Mouse (Mus musculus): ENCODE results near the gene March10. TPM values are rescaled to one million over a fixed set of nuclear protein-coding genes. Genes with fewer than 3 reads are reported as not detected.

The March10 gene
- polyA plus RNA-seq, 1 experiment from 2014 or later, result not detected

DNA sequence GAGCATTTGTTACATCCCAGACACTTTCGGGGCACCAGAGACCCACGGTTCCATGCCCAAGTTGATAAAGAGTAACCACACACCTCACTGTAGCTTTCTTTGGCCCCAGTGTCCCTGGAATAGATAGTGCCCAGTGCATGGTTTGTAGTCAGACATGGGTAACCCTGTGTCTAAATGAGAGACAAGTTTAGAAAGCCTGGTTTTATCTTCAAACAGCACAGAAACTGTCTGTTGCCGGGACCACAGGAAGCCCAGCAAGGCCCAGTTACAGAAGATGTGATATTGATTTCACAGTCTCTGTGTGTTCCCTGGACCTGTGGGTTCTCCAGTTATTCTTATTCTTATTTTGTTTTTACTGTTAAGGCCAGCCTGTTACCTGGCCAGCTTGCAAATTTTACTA is 89.4 kb downstream of the March10 start:
- Histone ChIP-seq H3K27ac (no peak overlapping the region), H3K4me3 (replicated peaks) (no peak overlapping the region), H3K4me1 (replicated peaks) (peaks cover 19% of the 10 kb centered on the region), H3K27me3 (peaks cover 8% of the 10 kb centered on the region; the same call in 1 of the 2 replicates), H3K36me3 (no peaks in the 10 kb centered on the region), H3K9me3 (no peaks in the 10 kb centered on the region), H3K9ac (replicated peaks) (no peak overlapping the region), H3K4me2 (no peak overlapping the region)
- no peak for ATAC-seq (ENCODE audit: insufficient number of reproducible peaks, insufficient read depth, low FRiP score, low TSS enrichment, low read depth)
- 81% methylated on average over 3 of the region's 3 CpGs for WGBS

DNA sequence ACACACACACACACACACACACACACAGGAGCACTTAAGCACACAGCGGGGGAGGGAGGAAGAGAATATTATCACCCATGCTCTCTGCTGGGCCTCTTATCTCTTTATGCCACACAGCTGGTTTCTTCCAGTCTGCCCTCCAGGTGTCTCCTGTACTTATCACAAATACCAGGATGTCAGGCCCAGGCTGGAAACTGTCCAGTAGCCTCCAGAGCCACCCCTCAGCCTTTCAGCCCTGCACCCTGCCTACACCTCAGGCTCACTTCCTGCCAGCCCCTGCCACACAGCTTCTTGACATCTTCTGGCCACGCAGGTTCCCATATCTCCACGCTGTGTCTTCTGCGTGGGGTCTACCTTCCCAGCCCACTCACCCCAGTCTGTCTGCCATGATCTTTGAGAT is 90.5 kb downstream of the March10 start:
- H3K4me3 ChIP-seq (replicated peaks), result no peak overlapping the region
- H3K9me3 ChIP-seq, result no peaks in the 10 kb centered on the region
- H3K4me1 ChIP-seq (replicated peaks), result peaks cover 19% of the 10 kb centered on the region
- peaks cover 8% of the 10 kb centered on the region; the same call in 1 of the 2 replicates for H3K27me3 ChIP-seq
- H3K9ac ChIP-seq (replicated peaks), result no peak overlapping the region
- WGBS, result 88% methylated on average over 4 of the region's 4 CpGs
- H3K4me2 ChIP-seq, result no peak overlapping the region
- no peaks in the 10 kb centered on the region for H3K36me3 ChIP-seq
- 0 out of 2 replicates have a peak overlapping the region, but pooled peaks have one; percentile 31 for H3K27ac ChIP-seq
- ATAC-seq (ENCODE audit: insufficient number of reproducible peaks, insufficient read depth, low FRiP score, low TSS enrichment, low read depth), result no peak

DNA sequence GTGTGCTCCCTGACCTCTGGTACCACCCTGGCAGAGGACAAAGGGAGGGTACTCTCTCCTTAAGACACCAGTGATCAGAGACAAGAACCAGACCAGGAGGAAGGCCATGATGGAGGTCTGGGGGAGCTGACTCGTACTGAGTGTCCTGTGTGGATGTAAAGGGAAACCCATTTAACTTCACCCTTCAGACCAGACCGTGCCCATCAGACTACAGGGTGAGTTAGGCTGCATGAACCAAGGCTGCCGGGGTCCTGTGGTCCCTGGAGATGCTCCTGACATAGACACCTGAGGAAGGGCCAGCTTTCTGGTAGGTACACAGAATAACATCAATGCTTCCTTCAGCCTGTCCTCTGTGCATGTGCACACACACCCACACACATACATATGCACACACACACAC is 90.9 kb downstream of the March10 start:
- peaks cover 19% of the 10 kb centered on the region for H3K4me1 ChIP-seq (replicated peaks)
- ATAC-seq (ENCODE audit: insufficient number of reproducible peaks, insufficient read depth, low FRiP score, low TSS enrichment, low read depth), result no peak
- H3K27me3 ChIP-seq, result peaks cover 8% of the 10 kb centered on the region; the same call in 1 of the 2 replicates
- no peak overlapping the region for H3K4me2 ChIP-seq
- no peak overlapping the region for H3K27ac ChIP-seq
- H3K36me3 ChIP-seq, result no peaks in the 10 kb centered on the region
- no peak overlapping the region for H3K9ac ChIP-seq (replicated peaks)
- no peak overlapping the region for H3K4me3 ChIP-seq (replicated peaks)
- WGBS, result 75% methylated on average over 3 of the region's 3 CpGs
- no peaks in the 10 kb centered on the region for H3K9me3 ChIP-seq

DNA sequence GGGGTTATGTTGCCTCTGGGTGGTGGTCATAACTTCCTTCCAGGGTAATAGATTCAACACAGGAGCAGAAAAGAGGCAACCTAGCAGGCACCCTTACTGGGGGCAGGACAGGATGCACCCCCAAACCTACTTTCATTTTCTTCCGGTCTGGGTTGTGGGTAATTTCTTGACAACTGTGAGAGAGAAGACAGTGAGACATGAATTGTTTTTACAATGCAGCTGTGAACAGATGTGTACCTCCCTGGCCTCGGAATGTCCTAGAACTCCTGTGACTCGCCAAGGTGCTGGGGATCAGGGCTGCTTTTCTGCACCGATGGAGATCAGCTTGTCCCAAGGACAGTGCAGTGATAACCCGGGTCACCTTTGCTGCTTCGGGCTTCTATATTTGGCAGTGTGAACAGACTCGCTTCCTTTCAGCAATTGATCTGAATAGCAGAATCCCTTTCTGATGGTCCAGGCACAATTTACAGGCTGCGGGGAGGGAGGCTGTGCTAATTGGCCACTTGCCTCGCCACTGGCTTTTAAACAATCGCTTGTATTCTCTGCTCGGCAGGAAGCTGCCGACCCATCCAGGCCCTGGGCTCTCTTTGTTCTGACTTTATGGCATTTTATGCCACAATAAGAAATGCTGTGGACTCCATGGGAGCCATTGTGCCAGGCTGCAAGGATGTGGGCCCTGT is 92.0 kb downstream of the March10 start:
- peaks cover 8% of the 10 kb centered on the region; the same call in 1 of the 2 replicates for H3K27me3 ChIP-seq
- ATAC-seq (ENCODE audit: insufficient number of reproducible peaks, insufficient read depth, low FRiP score, low TSS enrichment, low read depth), result no peak
- no peaks in the 10 kb centered on the region for H3K9me3 ChIP-seq
- H3K4me2 ChIP-seq, result no peak overlapping the region
- H3K9ac ChIP-seq (replicated peaks), result no peak overlapping the region
- no peak overlapping the region for H3K27ac ChIP-seq
- H3K4me3 ChIP-seq (replicated peaks), result no peak overlapping the region
- H3K36me3 ChIP-seq, result no peaks in the 10 kb centered on the region
- WGBS, result 21% methylated on average over 12 of the region's 12 CpGs
- peaks cover 19% of the 10 kb centered on the region for H3K4me1 ChIP-seq (replicated peaks)

DNA sequence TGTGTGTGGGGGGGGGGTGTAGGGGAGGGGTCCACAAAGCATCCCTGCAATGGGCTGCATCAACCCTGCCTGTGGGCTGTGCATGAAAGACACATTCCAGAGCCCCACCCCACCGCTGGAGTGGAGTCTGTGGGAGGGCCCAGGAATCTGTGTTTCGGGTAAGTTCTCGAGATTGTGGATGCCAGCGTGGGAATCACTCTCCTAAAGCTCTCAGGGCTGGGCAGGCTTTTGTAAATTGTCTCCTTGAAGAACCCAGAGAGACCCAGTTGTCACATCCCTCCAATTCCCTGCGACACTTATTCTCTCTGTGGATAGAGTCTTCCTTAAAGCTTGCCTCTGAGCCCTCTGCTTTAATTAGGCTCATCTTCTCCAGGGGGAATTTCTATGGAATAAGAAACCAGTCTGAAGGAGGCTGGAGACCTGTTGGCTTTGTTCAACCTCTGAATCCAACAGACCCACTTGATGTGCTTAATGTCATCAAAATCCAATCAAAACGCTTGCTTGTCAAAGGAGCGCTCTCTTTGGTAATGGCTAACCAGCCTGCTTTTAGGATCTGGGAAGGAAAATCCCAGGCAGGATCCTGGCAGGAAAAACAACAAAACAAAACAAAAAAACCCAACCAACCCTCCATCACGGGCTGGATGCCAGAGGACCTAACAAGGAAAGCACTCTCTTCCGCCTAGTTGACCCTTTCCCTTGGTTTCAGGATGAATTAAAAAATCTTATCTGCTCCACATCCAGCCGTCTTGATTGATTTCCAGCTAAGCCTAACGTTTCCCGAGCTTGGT is 92.7 kb downstream of the March10 start:
- 0 out of 2 replicates have a peak, but pooled peaks have one; percentile 9 for ATAC-seq (ENCODE audit: insufficient number of reproducible peaks, insufficient read depth, low FRiP score, low TSS enrichment, low read depth)
- peak overlapping the region; percentile 53 for H3K4me3 ChIP-seq (replicated peaks)
- H3K27me3 ChIP-seq, result peaks cover 8% of the 10 kb centered on the region; the same call in 1 of the 2 replicates
- no peaks in the 10 kb centered on the region for H3K9me3 ChIP-seq
- peak overlapping the region; percentile 77 for H3K4me2 ChIP-seq
- peaks cover 24% of the 10 kb centered on the region for H3K4me1 ChIP-seq (replicated peaks)
- peak overlapping the region; percentile 63; the same call in 1 of the 2 replicates for H3K9ac ChIP-seq (replicated peaks)
- H3K27ac ChIP-seq, result no peak overlapping the region
- no peaks in the 10 kb centered on the region for H3K36me3 ChIP-seq
- 43% methylated on average over 12 of the region's 12 CpGs for WGBS

DNA sequence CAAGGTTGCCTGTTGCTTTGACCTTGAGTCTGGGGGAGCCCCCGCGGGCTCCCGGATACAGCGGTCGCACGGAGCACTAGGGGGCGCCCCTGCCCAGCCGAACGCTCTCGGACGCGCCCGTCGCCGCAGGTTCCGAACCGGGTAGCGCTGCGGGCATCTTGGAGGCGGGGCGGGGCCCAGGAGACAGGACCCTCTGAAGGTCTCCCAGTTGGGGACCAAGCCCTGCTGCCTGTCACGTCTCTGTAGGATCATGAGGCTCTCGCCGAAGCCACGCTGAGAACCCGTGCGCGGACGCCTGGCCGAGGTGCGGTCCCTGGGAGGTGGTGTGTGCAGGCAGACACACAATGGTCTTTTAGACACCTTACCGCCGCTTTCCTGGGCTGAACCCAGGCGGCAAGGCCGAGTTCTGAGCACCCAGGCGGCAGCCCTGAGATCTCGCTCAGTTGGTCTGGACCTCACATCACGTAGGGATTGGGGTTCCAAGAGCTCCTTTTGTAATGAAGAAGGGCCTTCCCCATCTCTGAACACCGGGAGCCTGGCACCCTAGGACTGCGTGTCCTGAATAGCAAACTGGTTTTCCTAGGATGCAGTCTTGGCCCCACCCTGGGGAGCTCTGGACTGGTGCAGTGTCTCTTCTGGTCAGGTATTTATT is 93.5 kb downstream of the March10 start:
- Histone ChIP-seq H3K4me3 (replicated peaks) (peak overlapping the region; percentile 53), H3K4me1 (replicated peaks) (peaks cover 24% of the 10 kb centered on the region), H3K4me2 (peak overlapping the region; percentile 77), H3K36me3 (no peaks in the 10 kb centered on the region), H3K9ac (replicated peaks) (peak overlapping the region; percentile 63), H3K27ac (no peak overlapping the region), H3K27me3 (peaks cover 8% of the 10 kb centered on the region; the same call in 1 of the 2 replicates), H3K9me3 (no peaks in the 10 kb centered on the region)
- WGBS, result 2% methylated on average over 40 of the region's 40 CpGs
- ATAC-seq (ENCODE audit: insufficient number of reproducible peaks, insufficient read depth, low FRiP score, low TSS enrichment, low read depth), result peak; percentile 66

DNA sequence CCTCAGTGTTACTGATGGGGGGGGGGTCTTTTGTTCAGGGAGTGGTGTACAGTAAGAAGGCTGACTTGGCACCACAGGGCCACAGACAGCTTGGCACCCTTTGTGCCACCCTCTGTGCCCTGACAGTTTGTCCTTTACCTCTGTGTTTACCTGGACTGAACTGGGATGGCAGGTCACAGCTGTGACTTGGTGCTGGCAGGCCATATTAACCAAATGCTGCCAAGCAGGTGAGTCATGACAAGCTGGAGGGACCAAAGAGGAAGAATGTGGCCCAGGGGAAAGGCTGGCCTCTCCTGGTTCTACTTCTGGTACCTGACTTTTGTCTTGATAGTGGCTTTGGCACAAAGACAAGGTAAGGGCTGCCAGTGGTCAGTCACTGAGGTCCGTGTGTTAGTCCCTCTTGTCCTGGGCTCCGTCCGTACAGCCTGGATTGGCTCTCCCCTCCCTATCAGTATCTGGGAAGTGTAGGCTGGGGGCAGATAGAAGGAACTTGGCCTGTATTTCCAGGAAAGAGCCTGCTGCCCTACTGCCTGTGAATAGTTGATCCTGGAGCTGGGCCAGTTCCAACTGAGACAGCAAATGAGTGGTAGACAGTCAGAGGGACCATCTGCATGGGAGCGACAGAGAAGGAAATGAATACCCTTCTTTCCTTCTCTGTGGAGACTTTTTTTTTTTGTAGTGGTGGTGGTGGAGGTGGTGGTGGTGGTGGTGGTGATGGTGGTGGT is 94.3 kb downstream of the March10 start:
- Histone ChIP-seq H3K9ac (replicated peaks) (no peak overlapping the region), H3K4me1 (replicated peaks) (peaks cover 24% of the 10 kb centered on the region), H3K27ac (no peak overlapping the region), H3K4me3 (replicated peaks) (no peak overlapping the region), H3K4me2 (no peak overlapping the region), H3K36me3 (no peaks in the 10 kb centered on the region), H3K9me3 (no peaks in the 10 kb centered on the region), H3K27me3 (peaks cover 8% of the 10 kb centered on the region; the same call in 1 of the 2 replicates)
- WGBS, result 80% methylated on average over 4 of the region's 4 CpGs
- ATAC-seq (ENCODE audit: insufficient number of reproducible peaks, insufficient read depth, low FRiP score, low TSS enrichment, low read depth), result no peak

DNA sequence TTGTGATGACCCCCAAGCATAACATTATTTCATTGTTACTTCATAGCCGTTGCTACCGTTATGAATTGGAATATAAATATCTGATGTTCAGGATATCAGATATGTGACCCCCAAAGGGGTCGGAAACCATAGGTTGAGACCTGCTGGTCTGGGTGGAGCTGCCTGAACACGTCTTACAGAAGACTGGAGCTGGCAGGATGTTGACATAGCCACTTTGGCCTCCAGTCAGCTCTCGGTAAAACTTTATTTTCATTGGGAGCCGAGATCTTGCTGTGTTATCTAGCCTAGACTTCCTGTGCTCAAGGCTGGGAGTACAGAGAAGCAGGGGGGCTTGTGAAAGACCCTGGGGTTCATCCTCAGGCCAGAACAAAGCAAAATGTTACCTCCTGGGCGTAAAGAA is 100.2 kb downstream of the March10 start:
- H3K4me3 ChIP-seq (replicated peaks), result no peak overlapping the region
- WGBS, result 76% methylated on average over 7 of the region's 7 CpGs
- no peak overlapping the region for H3K9ac ChIP-seq (replicated peaks)
- no peak for ATAC-seq (ENCODE audit: insufficient number of reproducible peaks, insufficient read depth, low FRiP score, low TSS enrichment, low read depth)
- H3K4me1 ChIP-seq (replicated peaks), result peaks cover 30% of the 10 kb centered on the region
- H3K9me3 ChIP-seq, result no peaks in the 10 kb centered on the region
- H3K27me3 ChIP-seq, result no peaks in the 10 kb centered on the region
- no peak overlapping the region for H3K4me2 ChIP-seq
- H3K27ac ChIP-seq, result no peak overlapping the region
- peaks cover 8% of the 10 kb centered on the region; the same call in 1 of the 2 replicates for H3K36me3 ChIP-seq

DNA sequence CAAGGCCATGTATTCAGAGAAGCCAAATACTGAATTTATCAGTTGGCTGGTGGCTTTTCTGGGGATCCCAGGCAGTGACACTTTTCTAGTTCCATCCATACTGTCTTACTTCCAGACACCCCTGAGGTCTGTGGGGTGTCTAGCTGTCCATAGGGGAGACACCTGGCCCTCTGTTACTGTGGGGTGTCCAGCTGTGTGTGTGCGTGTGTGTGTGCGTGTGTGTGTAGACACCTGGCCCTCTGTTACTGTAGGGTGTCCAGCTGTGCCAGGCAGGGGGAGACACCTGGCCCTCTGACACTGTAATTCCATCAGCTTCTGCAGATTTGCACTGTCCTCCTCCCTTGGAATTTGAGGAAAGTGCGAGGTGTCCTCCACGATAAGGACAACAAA is 102.6 kb downstream of the March10 start:
- Histone ChIP-seq H3K27ac (no peak overlapping the region), H3K9me3 (no peaks in the 10 kb centered on the region), H3K4me1 (replicated peaks) (peaks cover 26% of the 10 kb centered on the region), H3K36me3 (peaks cover 30% of the 10 kb centered on the region), H3K27me3 (no peaks in the 10 kb centered on the region), H3K4me3 (replicated peaks) (no peak overlapping the region), H3K4me2 (no peak overlapping the region), H3K9ac (replicated peaks) (no peak overlapping the region)
- WGBS, result 92% methylated on average over 4 of the region's 4 CpGs
- ATAC-seq (ENCODE audit: insufficient number of reproducible peaks, insufficient read depth, low FRiP score, low TSS enrichment, low read depth), result no peak

DNA sequence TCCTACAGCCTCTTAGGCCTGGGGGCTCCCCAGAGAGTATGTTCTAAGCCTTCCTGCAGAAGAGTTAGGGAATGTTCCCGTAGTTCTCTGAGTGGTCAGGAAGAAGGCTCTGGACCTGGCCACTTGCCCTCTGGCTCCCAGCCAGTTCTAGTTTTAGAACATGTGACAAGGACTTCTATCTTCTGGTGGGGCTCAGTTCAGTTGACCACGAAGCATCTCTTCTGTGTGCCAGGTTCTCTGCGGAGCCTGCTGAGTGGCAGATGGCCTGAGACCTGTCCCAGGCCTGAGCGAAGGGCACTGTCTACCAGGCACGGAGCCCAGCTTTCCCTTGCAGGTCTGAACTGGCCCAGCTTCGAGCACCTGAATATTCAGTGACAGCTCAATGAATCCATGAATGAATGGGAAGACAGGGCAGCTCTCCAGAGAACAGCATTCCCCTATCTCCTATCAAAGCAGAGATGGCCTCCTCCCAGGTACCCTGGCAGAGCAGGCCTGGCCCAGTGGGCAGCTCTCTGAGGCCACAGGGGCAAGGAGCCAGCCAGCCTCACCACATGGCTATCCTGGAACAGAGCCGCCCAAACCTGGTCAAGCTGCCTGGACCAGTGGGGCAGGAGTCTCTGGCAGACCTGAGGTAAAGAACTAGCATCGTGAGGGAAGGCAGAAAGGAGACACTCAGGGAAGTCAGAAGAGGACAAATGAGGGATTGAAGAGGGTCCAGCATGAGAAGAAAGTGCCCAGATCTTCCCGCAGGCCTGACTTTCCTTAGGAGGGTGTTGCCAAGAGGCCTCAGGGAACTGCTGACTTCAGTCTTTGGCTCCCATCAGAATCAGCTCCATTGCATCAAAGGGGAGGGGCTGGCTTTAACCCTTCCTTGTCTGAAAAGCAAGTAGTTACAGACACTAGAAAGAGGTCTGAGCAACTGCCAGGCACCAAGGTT is 103.3 kb downstream of the March10 start:
- WGBS, result 54% methylated on average over 9 of the region's 9 CpGs
- H3K4me3 ChIP-seq (replicated peaks), result no peak overlapping the region
- 0 out of 2 replicates have a peak overlapping the region, but pooled peaks have one; percentile 25 for H3K27ac ChIP-seq
- ATAC-seq (ENCODE audit: insufficient number of reproducible peaks, insufficient read depth, low FRiP score, low TSS enrichment, low read depth), result no peak
- H3K4me1 ChIP-seq (replicated peaks), result peaks cover 26% of the 10 kb centered on the region
- no peak overlapping the region for H3K4me2 ChIP-seq
- H3K27me3 ChIP-seq, result no peaks in the 10 kb centered on the region
- H3K36me3 ChIP-seq, result peaks cover 37% of the 10 kb centered on the region
- H3K9me3 ChIP-seq, result no peaks in the 10 kb centered on the region
- peak overlapping the region; percentile 19; the same call in 1 of the 2 replicates for H3K9ac ChIP-seq (replicated peaks)

All from limb, embryonic 12.5 days (tissue).